Mouse (Mus musculus): Measurements from ENCODE around the gene Slc35f4. TPM values are rescaled to one million over a fixed set of nuclear protein-coding genes. Genes with fewer than 3 reads are reported as not detected.
"Not testable (repeated sequence)": the region's sequence is repeated elsewhere in the genome, so short reads cannot be mapped to it uniquely, and the experiment has no call there.

Gene Slc35f4
- polyA plus RNA-seq, 1 experiment from 2014 or later: not detected

GRCm38 (mm10) chr14:49307842-49308241 is 218.0 kb downstream of the Slc35f4 start:
- H3K9ac ChIP-seq: no peak overlapping the region
- H3K4me3 ChIP-seq: no peak overlapping the region
- H3K36me3 ChIP-seq: no peaks in the 10 kb centered on the region
- no peaks in the 10 kb centered on the region for H3K4me1 ChIP-seq (replicated peaks)
- 75% methylated on average over 3 of the region's 3 CpGs for WGBS
- no peaks in the 10 kb centered on the region for H3K27me3 ChIP-seq (replicated peaks)
- no peak for ATAC-seq (ENCODE audit: insufficient number of reproducible peaks, low FRiP score)
- no peak overlapping the region for H3K4me2 ChIP-seq
- no peak overlapping the region for H3K27ac ChIP-seq (ENCODE audit: poor library complexity, severe bottlenecking)
- H3K9me3 ChIP-seq (replicated peaks): no peaks in the 10 kb centered on the region

GRCm38 (mm10) chr14:49305534-49306409 is 220.1 kb downstream of the Slc35f4 start:
- WGBS: 88% methylated on average over 9 of the region's 9 CpGs
- H3K4me3 ChIP-seq: no peak overlapping the region
- no peaks in the 10 kb centered on the region for H3K36me3 ChIP-seq
- H3K9ac ChIP-seq: no peak overlapping the region
- peaks cover 5% of the 10 kb centered on the region for H3K4me1 ChIP-seq (replicated peaks)
- no peaks in the 10 kb centered on the region for H3K9me3 ChIP-seq (replicated peaks)
- H3K27me3 ChIP-seq (replicated peaks): no peaks in the 10 kb centered on the region
- no peak overlapping the region for H3K4me2 ChIP-seq
- no peak for ATAC-seq (ENCODE audit: insufficient number of reproducible peaks, low FRiP score)
- no peak overlapping the region for H3K27ac ChIP-seq (ENCODE audit: poor library complexity, severe bottlenecking)

DNA sequence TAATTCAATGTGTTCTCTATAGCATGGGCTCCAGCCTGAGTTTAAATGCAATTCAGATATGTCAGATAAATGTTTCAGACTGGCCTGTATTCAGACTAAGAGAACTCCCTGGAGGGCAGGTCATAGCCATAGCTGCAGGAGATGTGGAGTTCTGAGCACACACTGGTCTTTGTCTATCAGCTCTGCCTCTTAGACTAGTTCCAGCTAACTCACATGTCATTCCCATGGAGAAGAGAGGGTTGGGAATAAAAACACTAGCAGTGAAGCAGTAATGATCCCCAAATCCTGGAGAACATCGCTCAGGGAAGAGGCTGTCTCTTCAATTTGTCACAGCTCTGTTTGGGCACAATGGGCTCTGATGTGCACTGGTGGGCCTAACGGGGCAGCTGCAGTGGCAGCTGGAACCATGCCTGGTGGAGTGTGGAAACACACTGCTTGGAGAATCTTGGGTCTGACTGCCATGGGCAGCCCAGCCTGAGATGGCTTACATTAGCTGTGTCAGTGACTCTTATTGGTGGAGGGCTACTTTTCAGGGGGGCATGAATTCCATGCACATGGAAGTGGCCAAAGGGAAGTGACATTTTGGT is 223.5 kb downstream of the Slc35f4 start:
- Histone ChIP-seq H3K27ac (ENCODE audit: poor library complexity, severe bottlenecking) (no peak overlapping the region), H3K9ac (no peak overlapping the region), H3K4me1 (replicated peaks) (peaks cover 5% of the 10 kb centered on the region), H3K4me2 (no peak overlapping the region), H3K27me3 (replicated peaks) (no peaks in the 10 kb centered on the region), H3K4me3 (no peak overlapping the region), H3K36me3 (no peaks in the 10 kb centered on the region), H3K9me3 (replicated peaks) (no peaks in the 10 kb centered on the region)
- no peak for ATAC-seq (ENCODE audit: insufficient number of reproducible peaks, low FRiP score)
- 78% methylated on average over 2 of the region's 2 CpGs for WGBS

DNA sequence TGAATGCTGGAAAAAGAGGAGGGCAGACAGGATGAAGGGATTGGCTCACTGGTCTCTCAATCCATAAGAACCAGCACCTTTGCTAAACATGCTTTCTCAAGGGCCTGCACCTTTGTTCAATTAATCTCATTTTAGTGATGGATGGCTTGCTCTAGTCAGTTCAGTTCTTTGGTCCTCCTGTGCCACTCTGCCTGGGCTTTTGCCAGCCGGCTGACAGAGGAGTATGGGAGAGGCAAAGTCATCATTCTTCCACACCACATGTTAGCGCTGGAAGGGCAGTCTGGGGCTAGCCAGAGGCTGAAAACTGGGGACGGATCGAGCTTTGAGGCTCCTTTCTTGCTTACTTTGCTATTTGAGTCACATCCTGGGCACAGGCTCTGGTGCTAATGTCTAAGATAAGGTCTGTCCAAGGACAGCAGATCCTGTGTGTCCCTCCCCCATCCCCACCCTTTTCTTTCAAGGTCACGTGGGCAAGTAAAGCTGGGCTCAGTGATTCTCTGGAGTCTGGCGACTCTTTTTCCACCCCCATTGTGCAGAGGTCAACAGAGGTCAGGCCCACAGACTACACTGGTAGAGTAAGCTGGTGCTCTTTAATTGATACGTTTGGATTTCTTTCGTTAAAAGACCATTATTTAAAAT is 224.7 kb downstream of the Slc35f4 start:
- Histone ChIP-seq H3K4me2 (no peak overlapping the region), H3K36me3 (no peaks in the 10 kb centered on the region), H3K9ac (no peak overlapping the region), H3K4me1 (replicated peaks) (peaks cover 5% of the 10 kb centered on the region), H3K9me3 (replicated peaks) (no peaks in the 10 kb centered on the region), H3K4me3 (no peak overlapping the region), H3K27me3 (replicated peaks) (no peaks in the 10 kb centered on the region), H3K27ac (ENCODE audit: poor library complexity, severe bottlenecking) (no peak overlapping the region)
- 43% methylated on average over 8 of the region's 8 CpGs for WGBS
- no peak for ATAC-seq (ENCODE audit: insufficient number of reproducible peaks, low FRiP score)

DNA sequence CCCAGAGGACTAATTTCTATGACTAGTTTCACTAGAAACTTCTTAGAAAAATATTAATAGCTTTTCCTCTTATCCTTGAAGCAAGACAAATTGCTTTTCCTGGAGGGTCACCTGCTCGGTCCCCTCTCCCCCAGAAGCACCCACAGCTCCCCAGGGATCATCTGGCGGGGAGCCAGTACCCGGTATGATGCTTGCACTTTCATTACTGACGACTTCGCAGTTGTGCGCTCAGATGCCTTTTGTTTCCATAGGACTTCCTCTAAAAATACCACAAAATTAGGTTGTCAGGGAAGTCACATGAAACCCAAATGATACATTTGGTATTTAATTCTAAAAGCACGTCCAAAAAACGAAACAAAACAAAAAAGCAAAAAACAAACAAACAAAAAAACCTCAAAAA is 225.5 kb downstream of the Slc35f4 start:
- no peak for ATAC-seq (ENCODE audit: insufficient number of reproducible peaks, low FRiP score)
- Histone ChIP-seq H3K9me3 (replicated peaks) (no peaks in the 10 kb centered on the region), H3K36me3 (no peaks in the 10 kb centered on the region), H3K27ac (ENCODE audit: poor library complexity, severe bottlenecking) (no peak overlapping the region), H3K4me3 (no peak overlapping the region), H3K4me2 (no peak overlapping the region), H3K27me3 (replicated peaks) (no peaks in the 10 kb centered on the region), H3K9ac (no peak overlapping the region), H3K4me1 (replicated peaks) (peaks cover 5% of the 10 kb centered on the region)
- 69% methylated on average over 8 of the region's 8 CpGs for WGBS

- no peak for ATAC-seq (ENCODE audit: insufficient number of reproducible peaks, low FRiP score)
- Histone ChIP-seq H3K27me3 (replicated peaks) (no peaks in the 10 kb centered on the region), H3K9me3 (replicated peaks) (no peaks in the 10 kb centered on the region), H3K4me1 (replicated peaks) (no peaks in the 10 kb centered on the region), H3K36me3 (no peaks in the 10 kb centered on the region), H3K9ac (no peak overlapping the region), H3K4me3 (no peak overlapping the region), H3K4me2 (no peak overlapping the region), H3K27ac (ENCODE audit: poor library complexity, severe bottlenecking) (no peak overlapping the region)
- WGBS: 51% methylated on average over 4 of the region's 4 CpGs
These were observed 231.9 kb downstream of the Slc35f4 start for GRCm38 (mm10) chr14:49293802-49294449.

DNA sequence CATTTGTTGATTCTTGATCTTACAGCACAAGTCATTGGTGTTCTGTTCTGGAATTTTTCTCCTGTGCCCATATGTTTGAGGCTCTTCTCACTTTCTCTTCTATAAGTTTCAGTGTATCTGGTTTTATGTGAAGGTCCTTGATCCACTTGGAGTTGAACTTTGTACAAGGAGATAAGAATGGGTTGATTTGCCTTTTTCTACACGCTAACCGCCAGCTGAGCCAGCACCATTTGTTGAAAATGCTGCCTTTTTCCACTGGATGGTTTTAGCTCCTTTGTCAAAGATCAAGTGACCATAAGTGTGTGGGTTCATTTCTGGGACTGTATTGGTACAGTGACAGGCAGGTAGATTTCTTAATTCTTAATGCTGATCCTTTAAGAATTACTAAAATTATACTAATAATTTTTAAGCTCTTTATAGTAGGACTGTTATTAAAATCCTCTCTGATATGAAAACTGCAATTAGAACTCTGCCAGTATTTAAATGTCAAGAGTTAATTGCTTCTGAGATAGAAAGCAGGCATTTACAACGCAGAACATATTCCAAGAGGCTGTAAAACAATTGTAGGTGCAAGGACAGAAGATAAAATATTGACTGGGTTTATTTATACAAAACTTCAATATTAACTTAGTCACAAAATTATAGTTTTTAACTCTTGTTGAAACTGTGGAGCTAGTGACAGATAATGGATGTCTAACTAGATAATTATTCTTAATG is 235.7 kb downstream of the Slc35f4 start:
- no peak overlapping the region for H3K9ac ChIP-seq
- 65% methylated on average over 3 of the region's 3 CpGs for WGBS
- no peaks in the 10 kb centered on the region for H3K36me3 ChIP-seq
- ATAC-seq (ENCODE audit: insufficient number of reproducible peaks, low FRiP score): no peak
- H3K9me3 ChIP-seq (replicated peaks): no peaks in the 10 kb centered on the region; the same call in 1 of the 2 replicates
- no peak overlapping the region for H3K27ac ChIP-seq (ENCODE audit: poor library complexity, severe bottlenecking)
- no peaks in the 10 kb centered on the region for H3K4me1 ChIP-seq (replicated peaks)
- no peak overlapping the region for H3K4me2 ChIP-seq
- H3K4me3 ChIP-seq: no peak overlapping the region
- no peaks in the 10 kb centered on the region for H3K27me3 ChIP-seq (replicated peaks)

DNA sequence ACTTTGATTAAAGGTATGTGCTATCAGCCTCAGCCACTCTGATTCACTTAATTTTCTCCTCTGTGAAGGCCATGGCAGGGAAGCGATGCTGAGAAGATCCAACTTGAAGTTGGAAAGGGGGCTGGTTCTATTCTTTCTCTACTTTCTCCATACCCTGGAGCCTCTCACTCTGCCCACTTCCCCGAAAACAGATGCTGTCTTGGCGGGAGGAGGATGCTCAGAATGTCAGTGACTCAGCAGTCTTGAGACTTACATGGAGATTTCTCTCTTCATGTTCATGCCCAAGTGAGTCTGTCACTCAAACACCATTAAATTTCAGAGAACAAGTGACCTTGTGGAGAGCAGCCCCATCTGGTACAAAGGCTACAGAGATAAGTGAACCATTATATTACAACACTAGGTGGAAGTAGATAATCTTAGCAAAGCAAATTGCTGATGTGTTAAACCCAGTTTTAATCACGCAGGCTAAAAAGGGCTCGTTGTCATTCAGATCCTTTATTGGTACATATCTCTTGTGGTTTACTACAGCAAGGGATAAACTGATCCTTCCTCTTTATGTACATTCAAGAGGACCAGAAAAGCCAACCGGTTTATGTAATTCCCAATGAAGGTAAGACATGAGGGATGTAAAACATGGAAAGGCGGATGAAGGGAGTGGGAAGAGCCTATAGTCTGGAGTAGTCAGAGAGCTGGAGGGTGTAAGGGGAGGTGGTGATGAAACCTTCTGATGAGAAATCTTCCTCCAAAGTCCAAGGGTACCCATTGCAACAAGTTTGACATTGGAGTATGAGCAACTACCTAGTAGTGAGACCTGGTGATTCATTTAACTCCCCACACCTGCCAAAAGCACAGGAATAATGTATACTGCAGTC is 241.8 kb downstream of the Slc35f4 start:
- no peaks in the 10 kb centered on the region; the same call in 1 of the 2 replicates for H3K9me3 ChIP-seq (replicated peaks)
- H3K36me3 ChIP-seq: no peaks in the 10 kb centered on the region
- no peaks in the 10 kb centered on the region for H3K27me3 ChIP-seq (replicated peaks)
- H3K4me1 ChIP-seq (replicated peaks): no peaks in the 10 kb centered on the region
- ATAC-seq (ENCODE audit: insufficient number of reproducible peaks, low FRiP score): no peak
- H3K4me3 ChIP-seq: no peak overlapping the region
- 70% methylated on average over 7 of the region's 7 CpGs for WGBS
- no peak overlapping the region for H3K9ac ChIP-seq
- H3K4me2 ChIP-seq: no peak overlapping the region
- H3K27ac ChIP-seq (ENCODE audit: poor library complexity, severe bottlenecking): no peak overlapping the region

- no peaks in the 10 kb centered on the region for H3K27me3 ChIP-seq (replicated peaks)
- H3K4me3 ChIP-seq: no peak overlapping the region
- 66% methylated on average over 6 of the region's 6 CpGs for WGBS
These were observed 247.0 kb downstream of the Slc35f4 start for GRCm38 (mm10) chr14:49278880-49279279.

DNA sequence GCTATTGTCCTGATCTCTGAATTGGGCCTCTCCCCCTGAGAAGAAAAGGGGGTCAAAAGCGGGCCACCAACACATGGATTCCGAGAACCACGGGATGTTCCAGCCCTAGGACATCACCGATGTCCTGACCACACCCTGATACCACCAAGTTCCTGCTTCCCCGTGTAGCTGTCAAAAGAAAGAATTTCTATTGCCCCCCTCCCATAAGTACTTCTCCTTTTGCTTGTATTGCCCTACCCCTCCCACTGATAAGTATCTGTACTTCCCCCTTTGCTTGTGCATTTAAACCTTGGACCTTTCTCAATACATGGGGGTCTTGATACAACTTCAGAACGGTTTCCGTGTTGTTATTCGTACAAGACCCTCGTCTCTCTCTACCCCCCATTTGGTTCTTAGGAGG is 247.4 kb downstream of the Slc35f4 start:
- not testable (repeated sequence) for H3K4me2 ChIP-seq; H3K9me3 ChIP-seq (replicated peaks); H3K36me3 ChIP-seq; H3K27ac ChIP-seq (ENCODE audit: poor library complexity, severe bottlenecking); H3K27me3 ChIP-seq (replicated peaks); H3K4me3 ChIP-seq; H3K4me1 ChIP-seq (replicated peaks); H3K9ac ChIP-seq; ATAC-seq (ENCODE audit: insufficient number of reproducible peaks, low FRiP score)
- WGBS: 81% methylated on average over 9 of the region's 9 CpGs

More at GRCm38 (mm10) chr14:49278880-49279279, 247.0 kb downstream of the Slc35f4 start:
- Histone ChIP-seq H3K9ac (no peak overlapping the region), H3K4me1 (replicated peaks) (no peaks in the 10 kb centered on the region), H3K36me3 (no peaks in the 10 kb centered on the region), H3K27ac (ENCODE audit: poor library complexity, severe bottlenecking) (no peak overlapping the region), H3K4me2 (no peak overlapping the region), H3K9me3 (replicated peaks) (no peaks in the 10 kb centered on the region)
- ATAC-seq (ENCODE audit: insufficient number of reproducible peaks, low FRiP score): no peak

Measured in heart, embryonic 12.5 days (tissue).